Mouse (Mus musculus): ENCODE measurements around the gene Tob2.

DNA sequence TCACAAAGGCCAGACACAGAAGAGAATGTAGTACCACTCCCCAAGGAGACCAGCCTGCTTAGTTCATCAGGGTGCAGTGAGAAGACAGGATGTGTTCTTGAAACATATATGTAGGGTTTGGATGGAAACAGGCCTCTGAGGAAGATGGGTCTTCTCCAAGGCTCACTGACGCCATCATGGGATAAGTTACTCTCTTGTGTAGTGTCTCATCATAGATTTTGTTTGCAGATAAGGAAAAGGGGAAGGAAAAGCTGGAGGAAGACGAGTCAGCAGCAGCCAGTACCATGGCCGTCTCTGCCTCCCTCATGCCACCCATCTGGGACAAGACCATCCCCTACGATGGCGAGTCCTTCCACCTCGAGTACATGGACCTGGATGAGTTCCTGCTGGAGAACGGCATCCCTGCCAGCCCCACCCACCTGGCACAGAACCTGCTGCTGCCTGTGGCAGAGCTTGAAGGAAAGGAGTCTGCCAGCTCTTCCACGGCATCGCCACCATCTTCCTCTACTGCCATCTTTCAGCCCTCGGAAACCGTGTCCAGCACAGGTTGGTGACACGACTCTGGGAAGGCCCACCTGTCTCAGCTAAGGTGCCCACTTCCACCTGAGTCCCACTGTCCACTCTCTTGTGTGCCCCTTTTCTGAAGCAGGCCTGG lies 43.8 kb downstream of the Tob2 start:
- TF ChIP-seq CTCF (IDR thresholded peaks at IDR 0.05; ENCODE audit: borderline replicate concordance, insufficient read depth, low read depth, low read length) = no peak
- TF ChIP-seq POLR2A (IDR thresholded peaks at IDR 0.05; ENCODE audit: borderline replicate concordance, insufficient read depth, low read length) = 0 out of 2 replicates have a peak, but pooled peaks have one; percentile 11

Measured in cerebellum, adult 2 months (tissue).